ENCODE assay signal across 12 mouse cellular contexts in the genomic region with DNA sequence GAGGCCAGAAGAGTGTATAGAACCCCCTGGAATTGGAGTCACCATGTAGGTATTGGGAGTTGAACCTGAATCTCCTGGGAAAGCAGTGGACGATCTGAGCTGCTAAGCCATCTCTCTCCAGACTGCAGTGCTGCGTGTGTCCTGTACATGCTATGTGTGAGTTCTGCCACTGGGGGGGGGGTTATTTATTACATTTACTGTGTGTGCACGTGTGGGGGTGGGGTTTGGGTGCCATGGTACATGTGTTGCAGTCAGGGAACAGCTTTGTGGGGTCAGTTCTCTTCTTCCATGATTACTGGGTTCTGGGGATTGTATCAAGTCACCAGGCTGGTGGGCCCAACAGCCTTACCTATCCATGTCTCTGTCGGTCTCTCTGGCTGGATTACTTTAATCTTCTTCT. TPM values are rescaled to one million over a fixed set of nuclear protein-coding genes. Genes with fewer than 3 reads are reported as not detected.
DNase-seq lines count a peak whose midpoint lies in the region; ATAC-seq and TF ChIP-seq lines count a peak whose summit lies in the region.
"Had no signal": no experiment of that assay in that cellular context is flagged by ENCODE, and none has a peak within 500 bp of the region (broad histone marks: within the 10 kb centered on the region; RNA-seq: fewer than 3 reads in every experiment).

No protein-coding gene starts in this region.

- no peak overlapping the region for H3K4me3 ChIP-seq in liver, postnatal 0 days (ENCODE audit: low read depth, low read length)
- H3K4me3 ChIP-seq in liver, embryonic 12.5 days: no peak overlapping the region

- H3K27me3 ChIP-seq in liver, postnatal 0 days (ENCODE audit: insufficient read depth, low read length): no peaks in the 10 kb centered on the region
- no peaks in the 10 kb centered on the region for H3K27me3 ChIP-seq in liver, embryonic 12.5 days (replicated peaks)
- H3K27me3 ChIP-seq: heart, embryonic 15.5 days had no signal

- TF ChIP-seq CTCF in liver, postnatal 0 days (IDR thresholded peaks at IDR 0.05; ENCODE audit: low read depth): peak; percentile 36

- H3K9me3 ChIP-seq in liver, postnatal 0 days (ENCODE audit: low read length): no peaks in the 10 kb centered on the region
- H3K9me3 ChIP-seq in liver, embryonic 12.5 days (replicated peaks): no peaks in the 10 kb centered on the region
- H3K9me3 ChIP-seq: heart, embryonic 15.5 days had no signal

- TF ChIP-seq EP300 in liver, postnatal 0 days (IDR thresholded peaks at IDR 0.05; ENCODE audit: low read depth): no peak

- H3K9ac ChIP-seq in liver, postnatal 0 days (replicated peaks): no peak overlapping the region
- H3K9ac ChIP-seq in liver, embryonic 12.5 days: no peak overlapping the region

- 64% methylated on average over 4 of the region's 4 CpGs for WGBS in liver, postnatal 0 days (ENCODE audit: insufficient replicate concordance)
- 68% methylated on average over 4 of the region's 4 CpGs for WGBS in liver, embryonic 12.5 days (ENCODE audit: insufficient replicate concordance)

- no peaks in the 10 kb centered on the region for H3K36me3 ChIP-seq in liver, postnatal 0 days (replicated peaks; ENCODE audit: insufficient read depth, low read length)
- H3K36me3 ChIP-seq in liver, embryonic 12.5 days: peaks cover 2% of the 10 kb centered on the region
- H3K36me3 ChIP-seq: heart, embryonic 15.5 days had no signal

- no peak overlapping the region for H3K27ac ChIP-seq in liver, postnatal 0 days (ENCODE audit: low read depth)
- H3K27ac ChIP-seq in liver, embryonic 12.5 days: no peak overlapping the region; the same call in 1 of the 2 replicates

- ATAC-seq in liver, postnatal 0 days: no peak
- no peak for ATAC-seq in liver, embryonic 12.5 days
- ATAC-seq: activated CD4-positive, CD25-positive, alpha-beta regulatory T cell, adult 4 months had no signal

- H3K4me1 ChIP-seq in liver, postnatal 0 days (ENCODE audit: insufficient read depth): peaks cover 34% of the 10 kb centered on the region
- peaks cover 47% of the 10 kb centered on the region for H3K4me1 ChIP-seq in liver, embryonic 12.5 days

- H3K4me2 ChIP-seq in liver, postnatal 0 days (ENCODE audit: low read depth, low read length): no peak overlapping the region
- H3K4me2 ChIP-seq in liver, embryonic 12.5 days: no peak overlapping the region

- DNase-seq in cerebellum, adult 9-11 months: peak; percentile 49
- DNase-seq in cerebellum, adult 9-10 months: no peak
- DNase-seq in liver, postnatal 0 days: peak; percentile 63
- DNase-seq in CD4-positive helper T cell, adult 2 months (ENCODE audit: low read depth, low spot score): peak; percentile 74
- peak; percentile 72 for DNase-seq in naive thymus-derived CD4-positive, alpha-beta T cell, adult 2 months (ENCODE audit: low read depth)
- DNase-seq in gastrocnemius, postnatal 4 days (ENCODE audit: low spot score in 2 of 2): no peak
- no peak for DNase-seq in kidney, postnatal 14 days
- DNase-seq: embryo, embryonic 11 days; layer of hippocampus, adult 9-11 months had no signal

RNA-seq across cellular contexts. Expression of gene Hnrnpl, which starts 1.5 kb away (rescaled TPM):
- polyA plus RNA-seq in liver, postnatal 0 days (2015; fragmentation: Nextera tagmentation; extraction: Ambion mirVana): 82.0 and 88.6 TPM in 2 replicates
- 186 and 188 TPM in 2 replicates for polyA plus RNA-seq in liver, embryonic 12.5 days (2016; fragmentation: Nextera tagmentation; extraction: Ambion mirVana)
- 100 to 1,000 TPM; 369 to 382 TPM for total RNA-seq in gastrocnemius, postnatal 4 days (2021)

RNA-seq across cellular contexts. Expression of gene Rinl, which starts 18.1 kb away (rescaled TPM):
- polyA plus RNA-seq in liver, postnatal 0 days (2015; fragmentation: Nextera tagmentation; extraction: Ambion mirVana): 7.2 and 7.6 TPM in 2 replicates
- polyA plus RNA-seq in liver, embryonic 12.5 days (2016; fragmentation: Nextera tagmentation; extraction: Ambion mirVana): 14.5 and 16.1 TPM in 2 replicates
- total RNA-seq in gastrocnemius, postnatal 4 days (2021): 1 to 10 TPM; 1.7 to 1.8 TPM

RNA-seq across cellular contexts. Expression of gene Ech1, which starts 18.1 kb away (rescaled TPM):
- polyA plus RNA-seq in liver, postnatal 0 days (2015; fragmentation: Nextera tagmentation; extraction: Ambion mirVana): 534 and 566 TPM in 2 replicates
- polyA plus RNA-seq in liver, embryonic 12.5 days (2016; fragmentation: Nextera tagmentation; extraction: Ambion mirVana): 72.3 and 73.6 TPM in 2 replicates
- total RNA-seq in gastrocnemius, postnatal 4 days (2021): 100 to 1,000 TPM; 211 to 220 TPM

RNA-seq across cellular contexts. Expression of gene Lgals4, which starts 26.8 kb away (rescaled TPM):
- polyA plus RNA-seq in liver, postnatal 0 days (2015; fragmentation: Nextera tagmentation; extraction: Ambion mirVana): 19.5 and 21.3 TPM in 2 replicates
- 2.7 and 3.6 TPM in 2 replicates for polyA plus RNA-seq in liver, embryonic 12.5 days (2016; fragmentation: Nextera tagmentation; extraction: Ambion mirVana)
- 1 to 10 TPM; 5.3 to 8.7 TPM for total RNA-seq in gastrocnemius, postnatal 4 days (2021)

RNA-seq across cellular contexts. Expression of gene Nfkbib, which starts 39.6 kb away (rescaled TPM):
- polyA plus RNA-seq in liver, postnatal 0 days (2015; fragmentation: Nextera tagmentation; extraction: Ambion mirVana): 25.1 and 26.9 TPM in 2 replicates
- 41.6 and 43.1 TPM in 2 replicates for polyA plus RNA-seq in liver, embryonic 12.5 days (2016; fragmentation: Nextera tagmentation; extraction: Ambion mirVana)
- total RNA-seq in gastrocnemius, postnatal 4 days (2021): 10 to 100 TPM; 17.3 to 20.0 TPM

Comparison
In these comparisons a context has a peak if more than half of its experiments do, and no peak if none do; other contexts are left out.
1. DNase-seq: peak in cerebellum, adult 9-11 months (single experiment), liver, postnatal 0 days (single experiment), CD4-positive helper T cell, adult 2 months (single experiment) and naive thymus-derived CD4-positive, alpha-beta T cell, adult 2 months (single experiment); none in cerebellum, adult 9-10 months (single experiment), gastrocnemius, postnatal 4 days (0 of 2) and kidney, postnatal 14 days (single experiment).